Mouse (Mus musculus) liver, embryonic 15.5 days (tissue): ENCODE measurements around the gene Chrm5. TPM values are rescaled to one million over a fixed set of nuclear protein-coding genes. Genes with fewer than 3 reads are reported as not detected.

Experiments used
- polyA plus RNA-seq: library from polyadenylated mRNA; unstranded; fragments of >200 nt; fragmentation: Nextera tagmentation; extraction: Ambion mirVana; gene quantifications from 2 replicates; pipeline ENCODE4 v1.2.1, GENCODE M21; 2015

Chrm5 gene
- polyA plus RNA-seq, 1 experiment from 2014 or later = not detected

Other genes starting within 250 kb of the Chrm5 start
- gene Lpcat4, start 241.3 kb downstream of the Chrm5 start, polyA plus RNA-seq = 2.5 and 3.3 TPM in 2 replicates
- 0.02 TPM in 1 of 2 replicates, not detected in the other for gene Nutm1, start 221.5 kb downstream of the Chrm5 start, polyA plus RNA-seq
- 106 and 122 TPM in 2 replicates for gene Nop10, start 218.8 kb downstream of the Chrm5 start, polyA plus RNA-seq
- 3.8 and 4.4 TPM in 2 replicates for gene Slc12a6, start 214.9 kb downstream of the Chrm5 start, polyA plus RNA-seq
- gene Gm21985, start 214.5 kb downstream of the Chrm5 start, polyA plus RNA-seq = not detected in 2 replicates
- 40.3 and 41.1 TPM in 2 replicates for gene Emc4, start 112.7 kb downstream of the Chrm5 start, polyA plus RNA-seq
- 15.7 and 17.1 TPM in 2 replicates for gene Katnbl1, start 101.6 kb downstream of the Chrm5 start, polyA plus RNA-seq
- 12.9 and 13.4 TPM in 2 replicates for gene Emc7, start 25.8 kb downstream of the Chrm5 start, polyA plus RNA-seq
- 5.0 and 5.7 TPM in 2 replicates for gene Aven, start 12.2 kb upstream of the Chrm5 start, polyA plus RNA-seq